Mouse (Mus musculus): ENCODE results near the gene Zfp595.

DNA sequence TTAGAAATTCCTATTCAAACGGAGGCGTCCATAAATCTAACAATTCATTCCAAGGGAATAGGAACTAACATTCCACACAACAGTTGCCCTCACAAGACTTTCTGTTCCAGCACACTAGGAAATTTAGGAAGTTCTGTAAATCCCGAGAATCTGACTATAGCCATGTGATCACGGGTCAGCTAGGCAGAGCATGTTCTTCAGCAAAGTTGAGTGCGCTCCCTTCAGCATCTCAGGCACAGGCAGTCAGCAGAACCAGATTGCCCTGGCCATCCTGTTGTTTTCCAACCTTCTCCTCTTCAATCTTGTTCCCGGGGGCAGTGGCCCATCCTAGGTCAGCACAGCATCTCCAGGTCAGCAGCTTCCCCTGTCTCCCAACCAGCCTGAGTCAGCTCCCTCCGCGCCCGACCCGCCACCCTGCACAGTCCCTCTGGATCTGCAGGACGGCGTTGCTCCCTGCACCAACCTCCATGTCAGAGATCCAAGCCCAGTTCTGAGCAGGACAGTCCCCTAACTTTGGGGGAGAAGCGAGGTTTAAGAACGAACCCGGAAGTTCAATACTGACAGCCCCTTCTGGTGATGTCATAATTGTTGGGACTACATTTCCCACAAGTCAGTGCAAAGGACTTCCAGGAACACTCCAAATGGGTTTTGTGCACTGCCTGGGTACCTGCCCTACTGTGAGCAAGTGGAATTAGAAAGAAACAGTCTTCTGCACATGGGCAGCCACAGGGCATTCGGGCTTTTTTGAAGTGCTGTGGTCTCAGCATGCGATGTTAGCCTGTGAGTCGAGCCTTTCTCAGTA is 63.6 kb downstream of the Zfp595 start:
- TF ChIP-seq TAL1 (IDR thresholded peaks at IDR 0.05; ENCODE audit: low read length) (no peak), GATA1 (IDR thresholded peaks at IDR 0.05; ENCODE audit: low read length) (no peak)

All from erythroblast, embryonic 14.5 days (primary cell).